23 mouse cellular contexts compared by ENCODE assay signal in genomic region chr6:140258101-140258500, GRCm38 (mm10).
DNase-seq lines count a peak whose midpoint lies in the region; ATAC-seq lines count a peak whose summit lies in the region.
"Had no signal": no experiment of that assay in that cellular context is flagged by ENCODE, and none has a peak within 500 bp of the region (broad histone marks: within the 10 kb centered on the region; RNA-seq: fewer than 3 reads in every experiment).

No protein-coding gene starts in this region.

- H3K27me3 ChIP-seq in midbrain, embryonic 11.5 days (ENCODE audit: control insufficient read depth, insufficient read depth, low read length) = no peaks in the 10 kb centered on the region
- no peaks in the 10 kb centered on the region for H3K27me3 ChIP-seq in midbrain, embryonic 10.5 days (ENCODE audit: low read depth, poor library complexity, severe bottlenecking)
- H3K27me3 ChIP-seq in kidney, embryonic 15.5 days = no peaks in the 10 kb centered on the region
- no peaks in the 10 kb centered on the region for H3K27me3 ChIP-seq in heart, embryonic 10.5 days (ENCODE audit: insufficient read depth, poor library complexity, severe bottlenecking)
- H3K27me3 ChIP-seq: CH12.LX; embryonic facial prominence, embryonic 15.5 days; hindbrain, embryonic 15.5 days; Patski had no signal

- H3K27ac ChIP-seq in midbrain, embryonic 11.5 days (ENCODE audit: low read depth, low read length) = no peak overlapping the region
- H3K27ac ChIP-seq in midbrain, embryonic 10.5 days (replicated peaks) = no peak overlapping the region
- no peak overlapping the region for H3K27ac ChIP-seq in kidney, embryonic 15.5 days
- H3K27ac ChIP-seq in heart, embryonic 10.5 days = no peak overlapping the region
- H3K27ac ChIP-seq: embryonic facial prominence, embryonic 15.5 days; forebrain, embryonic 10.5 days; gastrocnemius, adult 2 months; hindbrain, embryonic 15.5 days had no signal

- H3K9me3 ChIP-seq in midbrain, embryonic 11.5 days (ENCODE audit: control insufficient read depth, low read length) = no peaks in the 10 kb centered on the region
- no peaks in the 10 kb centered on the region for H3K9me3 ChIP-seq in midbrain, embryonic 10.5 days (replicated peaks)
- H3K9me3 ChIP-seq in kidney, embryonic 15.5 days (replicated peaks) = no peaks in the 10 kb centered on the region
- no peaks in the 10 kb centered on the region for H3K9me3 ChIP-seq in heart, embryonic 10.5 days
- H3K9me3 ChIP-seq: embryonic facial prominence, embryonic 15.5 days; forebrain, embryonic 10.5 days; hindbrain, embryonic 15.5 days had no signal

- ATAC-seq in midbrain, embryonic 11.5 days (ENCODE audit: low FRiP score) = 0 out of 2 replicates have a peak, but pooled peaks have one; percentile 33
- ATAC-seq in kidney, embryonic 15.5 days (replicated peaks; ENCODE audit: low FRiP score) = peak; percentile 87
- ATAC-seq: activated CD4-positive, CD25-positive, alpha-beta regulatory T cell, adult 4 months; forebrain, embryonic 14.5 days; Patski had no signal

- H3K36me3 ChIP-seq in midbrain, embryonic 11.5 days (ENCODE audit: control insufficient read depth, insufficient read depth, low read length) = no peaks in the 10 kb centered on the region
- no peaks in the 10 kb centered on the region for H3K36me3 ChIP-seq in midbrain, embryonic 10.5 days
- no peaks in the 10 kb centered on the region for H3K36me3 ChIP-seq in kidney, embryonic 15.5 days
- H3K36me3 ChIP-seq in heart, embryonic 10.5 days = no peaks in the 10 kb centered on the region
- H3K36me3 ChIP-seq: embryonic facial prominence, embryonic 15.5 days; forebrain, embryonic 10.5 days; hindbrain, embryonic 15.5 days had no signal

- H3K4me2 ChIP-seq in midbrain, embryonic 11.5 days = no peak overlapping the region
- no peak overlapping the region for H3K4me2 ChIP-seq in kidney, embryonic 15.5 days
- H3K4me2 ChIP-seq: embryonic facial prominence, embryonic 15.5 days; hindbrain, embryonic 15.5 days had no signal

- 87% methylated on average over 5 of the region's 5 CpGs for WGBS in midbrain, embryonic 11.5 days
- WGBS in midbrain, embryonic 10.5 days = 89% methylated on average over 5 of the region's 5 CpGs
- WGBS in kidney, embryonic 15.5 days = 61% methylated on average over 5 of the region's 5 CpGs
- 85% methylated on average over 5 of the region's 5 CpGs for WGBS in heart, embryonic 10.5 days

- no peaks in the 10 kb centered on the region for H3K4me1 ChIP-seq in midbrain, embryonic 11.5 days (ENCODE audit: control insufficient read depth, insufficient read depth, low read length)
- no peaks in the 10 kb centered on the region for H3K4me1 ChIP-seq in midbrain, embryonic 10.5 days
- H3K4me1 ChIP-seq in kidney, embryonic 15.5 days = peaks cover 14% of the 10 kb centered on the region
- no peaks in the 10 kb centered on the region for H3K4me1 ChIP-seq in heart, embryonic 10.5 days
- H3K4me1 ChIP-seq: embryonic facial prominence, embryonic 15.5 days; forebrain, embryonic 10.5 days; hindbrain, embryonic 15.5 days had no signal

- H3K9ac ChIP-seq in midbrain, embryonic 11.5 days (ENCODE audit: low read length) = no peak overlapping the region
- no peak overlapping the region for H3K9ac ChIP-seq in kidney, embryonic 15.5 days
- H3K9ac ChIP-seq: embryonic facial prominence, embryonic 15.5 days; hindbrain, embryonic 15.5 days had no signal

- DNase-seq in midbrain, embryonic 11.5 days (ENCODE audit: low spot score, missing footprints) = no peak
- no peak for DNase-seq in midbrain, embryonic 10.5 days (ENCODE audit: low spot score)
- DNase-seq in kidney, postnatal 14 days = peak; percentile 49
- no peak for DNase-seq in adrenal gland, postnatal 36 days
- DNase-seq in retina, embryonic 14.5 days (ENCODE audit: low spot score) = no peak
- no peak for DNase-seq in heart, embryonic 10.5 days (ENCODE audit: low spot score)
- DNase-seq: adrenal gland, postnatal 14 days; cerebellum, adult 11 months; cerebellum, adult 8-10 months; cerebellum, postnatal 14 days; embryo, embryonic 11 days; gastrocnemius, adult 2 months; gastrocnemius, postnatal 36 days; heart, postnatal 10 days had no signal

- H3K4me3 ChIP-seq in midbrain, embryonic 11.5 days (ENCODE audit: low read depth, low read length) = no peak overlapping the region
- no peak overlapping the region for H3K4me3 ChIP-seq in midbrain, embryonic 10.5 days
- H3K4me3 ChIP-seq in kidney, embryonic 15.5 days (replicated peaks) = no peak overlapping the region
- no peak overlapping the region for H3K4me3 ChIP-seq in heart, embryonic 10.5 days
- H3K4me3 ChIP-seq: embryonic facial prominence, embryonic 15.5 days; erythroblast, embryonic 14.5 days; forebrain, embryonic 10.5 days; gastrocnemius, adult 2 months; hindbrain, embryonic 15.5 days had no signal
